19 mouse cellular contexts compared by ENCODE assay signal in the genomic region with DNA sequence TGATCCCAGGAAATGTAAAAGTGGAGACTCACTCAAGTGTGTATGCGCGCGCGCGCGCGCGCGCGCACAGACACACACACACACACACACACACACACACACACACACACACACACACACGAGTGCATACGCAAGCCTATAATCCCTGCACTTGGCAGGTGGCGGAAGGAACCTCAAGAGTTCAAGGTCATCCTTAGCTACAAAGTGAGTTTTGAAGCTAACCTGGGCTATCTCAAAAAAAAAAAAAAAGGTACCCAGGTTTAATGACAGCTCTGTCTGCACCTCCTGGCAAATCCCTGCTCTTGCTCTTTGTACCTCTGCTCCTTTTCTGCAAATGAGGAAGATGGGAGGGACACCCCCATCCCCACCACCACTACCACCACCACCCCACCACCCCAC. TPM values are rescaled to one million over a fixed set of nuclear protein-coding genes. Genes with fewer than 3 reads are reported as not detected.
DNase-seq lines count a peak whose midpoint lies in the region; ATAC-seq and TF ChIP-seq lines count a peak whose summit lies in the region.
"Had no signal": no experiment of that assay in that cellular context is flagged by ENCODE, and none has a peak within 500 bp of the region (broad histone marks: within the 10 kb centered on the region; RNA-seq: fewer than 3 reads in every experiment).

No protein-coding gene starts in this region.

- no peak for DNase-seq in forebrain, embryonic 10.5 days (ENCODE audit: extremely low spot score, low spot score)
- DNase-seq in forebrain, embryonic 11.5 days (ENCODE audit: low spot score) = no peak
- DNase-seq in kidney, postnatal 0 days (ENCODE audit: low spot score) = no peak
- DNase-seq in thymus, postnatal 10 days (ENCODE audit: low spot score in 2 of 2) = no peak
- DNase-seq: adrenal gland, postnatal 36 days; cerebellum, adult 2 months; gastrocnemius, postnatal 36 days; kidney, postnatal 4 days; liver; right cerebral cortex, postnatal 25 days; thymus, postnatal 36 days had no signal

- no peaks in the 10 kb centered on the region for H3K27me3 ChIP-seq in forebrain, embryonic 10.5 days (ENCODE audit: poor library complexity, severe bottlenecking)
- no peaks in the 10 kb centered on the region for H3K27me3 ChIP-seq in forebrain, embryonic 11.5 days (ENCODE audit: control insufficient read depth, insufficient read depth, low read length)
- H3K27me3 ChIP-seq in kidney, postnatal 0 days (ENCODE audit: insufficient read depth, low read length) = no peaks in the 10 kb centered on the region
- H3K27me3 ChIP-seq in kidney, embryonic 14.5 days (ENCODE audit: control insufficient read depth, insufficient read depth, low read length) = no peaks in the 10 kb centered on the region
- H3K27me3 ChIP-seq in E14TG2a.4 (ENCODE audit: insufficient read depth, low read length) = no peaks in the 10 kb centered on the region
- H3K27me3 ChIP-seq in intestine, embryonic 15.5 days (replicated peaks) = no peaks in the 10 kb centered on the region
- no peaks in the 10 kb centered on the region for H3K27me3 ChIP-seq in forebrain, embryonic 12.5 days
- H3K27me3 ChIP-seq: forebrain, embryonic 13.5 days; hindbrain, embryonic 13.5 days; neural tube, embryonic 12.5 days; Patski had no signal

- no peak for ATAC-seq in forebrain, embryonic 11.5 days (replicated peaks; ENCODE audit: low FRiP score)
- ATAC-seq in kidney, postnatal 0 days (replicated peaks; ENCODE audit: low FRiP score, low read depth) = no peak
- ATAC-seq in kidney, embryonic 14.5 days (ENCODE audit: low FRiP score, low TSS enrichment) = no peak
- ATAC-seq in intestine, embryonic 15.5 days = no peak
- ATAC-seq in forebrain, embryonic 12.5 days (ENCODE audit: low FRiP score) = no peak
- ATAC-seq: forebrain, embryonic 13.5 days; Patski had no signal

- H3K9me3 ChIP-seq in forebrain, embryonic 10.5 days = peaks cover 4% of the 10 kb centered on the region; the same call in 1 of the 2 replicates
- no peaks in the 10 kb centered on the region for H3K9me3 ChIP-seq in forebrain, embryonic 11.5 days (ENCODE audit: control insufficient read depth, low read length)
- H3K9me3 ChIP-seq in kidney, postnatal 0 days (replicated peaks; ENCODE audit: low read length) = no peaks in the 10 kb centered on the region
- no peaks in the 10 kb centered on the region for H3K9me3 ChIP-seq in kidney, embryonic 14.5 days (ENCODE audit: control insufficient read depth, low read length)
- peaks cover 7% of the 10 kb centered on the region for H3K9me3 ChIP-seq in E14TG2a.4 (ENCODE audit: low read length)
- no peaks in the 10 kb centered on the region for H3K9me3 ChIP-seq in intestine, embryonic 15.5 days
- no peaks in the 10 kb centered on the region for H3K9me3 ChIP-seq in forebrain, embryonic 12.5 days
- H3K9me3 ChIP-seq: forebrain, embryonic 13.5 days; hindbrain, embryonic 13.5 days; neural tube, embryonic 12.5 days had no signal

- H3K4me1 ChIP-seq in forebrain, embryonic 10.5 days = peaks cover 29% of the 10 kb centered on the region
- 0 out of 2 replicates have a peak, but pooled peaks cover 5% of the 10 kb centered on the region for H3K4me1 ChIP-seq in forebrain, embryonic 11.5 days (replicated peaks; ENCODE audit: control insufficient read depth, insufficient read depth, low read length)
- H3K4me1 ChIP-seq in kidney, postnatal 0 days (replicated peaks; ENCODE audit: insufficient read depth, low read length) = no peaks in the 10 kb centered on the region; the same call in 1 of the 2 replicates
- 0 out of 2 replicates have a peak, but pooled peaks cover 11% of the 10 kb centered on the region for H3K4me1 ChIP-seq in kidney, embryonic 14.5 days (ENCODE audit: control insufficient read depth, insufficient read depth, low read length)
- H3K4me1 ChIP-seq in E14TG2a.4 (replicated peaks; ENCODE audit: low read depth, low read length) = peaks cover 88% of the 10 kb centered on the region
- H3K4me1 ChIP-seq in intestine, embryonic 15.5 days (replicated peaks) = peaks cover 52% of the 10 kb centered on the region
- H3K4me1 ChIP-seq in forebrain, embryonic 12.5 days = peaks cover 12% of the 10 kb centered on the region

- peak overlapping the region; percentile 76; the same call in 1 of the 2 replicates for H3K27ac ChIP-seq in forebrain, embryonic 10.5 days
- no peak overlapping the region for H3K27ac ChIP-seq in forebrain, embryonic 11.5 days (ENCODE audit: low read depth, low read length)
- H3K27ac ChIP-seq in kidney, postnatal 0 days = 0 out of 2 replicates have a peak overlapping the region, but pooled peaks have one; percentile 58
- no peak overlapping the region for H3K27ac ChIP-seq in kidney, embryonic 14.5 days (ENCODE audit: low read depth, low read length)
- peak overlapping the region; percentile 42 for H3K27ac ChIP-seq in intestine, embryonic 15.5 days
- no peak overlapping the region for H3K27ac ChIP-seq in forebrain, embryonic 12.5 days
- H3K27ac ChIP-seq: neural tube, embryonic 12.5 days had no signal

- WGBS in forebrain, embryonic 10.5 days = 93% methylated on average over 13 of the region's 13 CpGs
- WGBS in forebrain, embryonic 11.5 days = 96% methylated on average over 13 of the region's 13 CpGs
- WGBS in kidney, postnatal 0 days = 95% methylated on average over 13 of the region's 13 CpGs
- 90% methylated on average over 13 of the region's 13 CpGs for WGBS in kidney, embryonic 14.5 days
- WGBS in intestine, embryonic 15.5 days = 92% methylated on average over 9 of the region's 13 CpGs
- 95% methylated on average over 13 of the region's 13 CpGs for WGBS in forebrain, embryonic 12.5 days

- no peak overlapping the region for H3K4me3 ChIP-seq in forebrain, embryonic 10.5 days
- no peak overlapping the region for H3K4me3 ChIP-seq in forebrain, embryonic 11.5 days (ENCODE audit: low read depth, low read length)
- H3K4me3 ChIP-seq in kidney, postnatal 0 days (replicated peaks; ENCODE audit: low read depth, low read length) = no peak overlapping the region
- H3K4me3 ChIP-seq in kidney, embryonic 14.5 days (ENCODE audit: low read length) = no peak overlapping the region
- H3K4me3 ChIP-seq in E14TG2a.4 (replicated peaks; ENCODE audit: low read length) = peak overlapping the region; percentile 32; the same call in 1 of the 2 replicates
- no peak overlapping the region for H3K4me3 ChIP-seq in intestine, embryonic 15.5 days (replicated peaks)
- H3K4me3 ChIP-seq in forebrain, embryonic 12.5 days (replicated peaks) = no peak overlapping the region
- H3K4me3 ChIP-seq: forebrain, embryonic 13.5 days; hindbrain, embryonic 13.5 days; neural tube, embryonic 12.5 days had no signal

- no peak for TF ChIP-seq CTCF in kidney, postnatal 0 days (IDR thresholded peaks at IDR 0.05; ENCODE audit: low read depth)
- no peak for TF ChIP-seq CTCF in E14TG2a.4 (conservative IDR thresholded peaks at IDR 0.05; ENCODE audit: low read length)

- 0 out of 2 replicates have a peak, but pooled peaks cover 3% of the 10 kb centered on the region for H3K36me3 ChIP-seq in forebrain, embryonic 10.5 days (replicated peaks)
- no peaks in the 10 kb centered on the region for H3K36me3 ChIP-seq in forebrain, embryonic 11.5 days (ENCODE audit: control insufficient read depth, insufficient read depth, low read length)
- H3K36me3 ChIP-seq in kidney, postnatal 0 days (ENCODE audit: insufficient read depth, low read length) = no peaks in the 10 kb centered on the region
- no peaks in the 10 kb centered on the region for H3K36me3 ChIP-seq in kidney, embryonic 14.5 days (ENCODE audit: control insufficient read depth, insufficient read depth, low read length)
- no peaks in the 10 kb centered on the region for H3K36me3 ChIP-seq in E14TG2a.4 (ENCODE audit: insufficient read depth, low read length)
- no peaks in the 10 kb centered on the region for H3K36me3 ChIP-seq in intestine, embryonic 15.5 days
- H3K36me3 ChIP-seq in forebrain, embryonic 12.5 days (replicated peaks) = no peaks in the 10 kb centered on the region
- H3K36me3 ChIP-seq: hindbrain, embryonic 13.5 days; neural tube, embryonic 12.5 days had no signal

- H3K4me2 ChIP-seq in forebrain, embryonic 11.5 days (ENCODE audit: low read depth, low read length, severe bottlenecking) = no peak overlapping the region
- no peak overlapping the region for H3K4me2 ChIP-seq in kidney, postnatal 0 days (ENCODE audit: low read length)
- no peak overlapping the region for H3K4me2 ChIP-seq in kidney, embryonic 14.5 days (replicated peaks; ENCODE audit: low read depth, low read length)
- no peak overlapping the region for H3K4me2 ChIP-seq in intestine, embryonic 15.5 days (replicated peaks)
- H3K4me2 ChIP-seq in forebrain, embryonic 12.5 days = no peak overlapping the region
- H3K4me2 ChIP-seq: forebrain, embryonic 13.5 days; hindbrain, embryonic 13.5 days had no signal

- H3K9ac ChIP-seq in forebrain, embryonic 11.5 days (ENCODE audit: low read length) = no peak overlapping the region
- no peak overlapping the region for H3K9ac ChIP-seq in kidney, postnatal 0 days (ENCODE audit: low read depth, low read length)
- H3K9ac ChIP-seq in kidney, embryonic 14.5 days (ENCODE audit: low read depth, low read length) = no peak overlapping the region
- no peak overlapping the region for H3K9ac ChIP-seq in intestine, embryonic 15.5 days
- no peak overlapping the region for H3K9ac ChIP-seq in forebrain, embryonic 12.5 days
- H3K9ac ChIP-seq: forebrain, embryonic 13.5 days; hindbrain, embryonic 13.5 days; neural tube, embryonic 12.5 days had no signal

RNA-seq across cellular contexts. Expression of a gene that starts 11.1 kb away (rescaled TPM):
- 1.9 and 2.8 TPM in 2 replicates for polyA plus RNA-seq in forebrain, embryonic 10.5 days (2016; fragmentation: Nextera tagmentation; extraction: Ambion mirVana)
- polyA plus RNA-seq in forebrain, embryonic 11.5 days (2014; fragmentation: Nextera tagmentation; extraction: Ambion mirVana) = 5.2 and 7.2 TPM in 2 replicates
- 1.7 and 1.8 TPM in 2 replicates for polyA plus RNA-seq in kidney, postnatal 0 days (2015; fragmentation: Nextera tagmentation; extraction: Ambion mirVana)
- 2.7 and 4.1 TPM in 2 replicates for polyA plus RNA-seq in kidney, embryonic 14.5 days (2014; fragmentation: Nextera tagmentation; extraction: Ambion mirVana)
- polyA plus RNA-seq in intestine, embryonic 15.5 days (2015; fragmentation: Nextera tagmentation; extraction: Ambion mirVana) = 3.5 and 4.4 TPM in 2 replicates
- polyA plus RNA-seq in forebrain, embryonic 12.5 days (2016; fragmentation: Nextera tagmentation; extraction: Ambion mirVana) = 4.7 and 7.6 TPM in 2 replicates

Comparison
In these comparisons a context has a peak if more than half of its experiments do, and no peak if none do; other contexts are left out.
1. H3K27ac ChIP-seq: peak in forebrain, embryonic 10.5 days (single experiment), kidney, postnatal 0 days (single experiment) and intestine, embryonic 15.5 days (single experiment); none in forebrain, embryonic 11.5 days (single experiment), kidney, embryonic 14.5 days (single experiment) and forebrain, embryonic 12.5 days (single experiment).